Mouse (Mus musculus): ENCODE measurements around the gene Nav2. TPM values are rescaled to one million over a fixed set of nuclear protein-coding genes. Genes with fewer than 3 reads are reported as not detected.

Gene Nav2
- polyA plus RNA-seq, 1 experiment from 2014 or later, result 22.2 TPM

DNA sequence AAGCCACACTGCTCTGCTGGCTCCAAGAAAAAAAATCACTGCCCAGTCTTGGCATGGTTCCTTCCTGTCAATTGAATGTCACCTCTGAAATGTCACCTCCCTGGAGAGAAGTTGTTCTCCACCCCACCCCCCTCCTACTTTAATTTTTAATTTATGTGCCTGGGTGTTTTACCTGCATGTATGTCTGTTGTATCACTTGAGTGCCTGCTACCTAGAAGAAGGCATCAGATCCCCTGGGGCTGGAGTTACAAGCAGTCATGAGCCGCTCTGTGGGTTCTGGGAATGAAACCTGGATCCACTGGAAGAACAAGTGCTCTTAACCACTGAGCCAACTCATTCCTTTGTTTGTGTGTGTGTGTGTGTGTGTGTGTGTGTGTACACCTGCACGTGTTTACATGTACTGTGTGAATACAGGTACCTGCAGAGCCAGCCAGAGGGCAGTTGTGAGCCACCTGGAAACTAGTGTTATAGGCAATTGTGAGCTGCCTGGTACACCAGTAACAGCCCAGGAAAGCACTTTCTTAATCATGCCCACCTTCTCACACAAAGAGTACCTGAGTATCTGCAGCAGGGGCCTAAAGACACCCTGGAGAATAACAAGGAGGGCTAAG lies 433.5 kb downstream of the Nav2 start:
- ATAC-seq, result peak; percentile 27; the same call in 1 of the 2 replicates
- Histone ChIP-seq H3K4me1 (replicated peaks) (peaks cover 46% of the 10 kb centered on the region), H3K9me3 (no peaks in the 10 kb centered on the region), H3K27me3 (no peaks in the 10 kb centered on the region), H3K4me2 (replicated peaks) (no peak overlapping the region), H3K9ac (replicated peaks) (no peak overlapping the region), H3K36me3 (no peaks in the 10 kb centered on the region), H3K4me3 (replicated peaks) (no peak overlapping the region), H3K27ac (peak overlapping the region; percentile 72; the same call in 1 of the 2 replicates)
- 87% methylated on average over 2 of the region's 2 CpGs for WGBS

DNA sequence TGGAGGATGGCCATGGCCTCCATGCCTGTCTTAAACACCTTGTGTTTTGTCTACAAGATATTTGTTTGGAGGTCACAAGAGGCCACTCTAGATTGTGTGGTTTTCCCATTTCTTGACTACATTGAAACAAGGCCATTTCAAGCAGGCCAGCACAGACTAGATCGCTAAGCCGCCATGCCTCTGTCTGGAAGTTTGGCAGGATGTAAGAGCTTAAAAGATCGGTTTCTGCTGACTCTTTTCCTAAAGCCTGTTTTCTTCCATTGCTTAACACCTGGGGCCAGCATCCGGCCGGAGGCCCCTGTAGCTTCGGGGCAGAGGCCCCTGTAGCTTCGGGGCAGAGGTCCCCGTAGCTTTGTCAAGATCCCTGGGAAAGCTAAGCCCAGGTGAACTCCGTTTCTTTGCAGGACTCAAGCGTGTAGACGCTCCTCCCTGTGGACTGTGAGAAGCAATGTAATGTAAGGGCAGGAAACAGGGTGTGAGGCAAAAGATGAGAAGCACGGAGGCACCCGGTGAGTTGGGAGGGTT lies 434.1 kb downstream of the Nav2 start:
- WGBS, result 48% methylated on average over 13 of the region's 13 CpGs
- ATAC-seq, result no peak
- H3K27ac ChIP-seq, result peak overlapping the region; percentile 5; the same call in 1 of the 2 replicates

DNA sequence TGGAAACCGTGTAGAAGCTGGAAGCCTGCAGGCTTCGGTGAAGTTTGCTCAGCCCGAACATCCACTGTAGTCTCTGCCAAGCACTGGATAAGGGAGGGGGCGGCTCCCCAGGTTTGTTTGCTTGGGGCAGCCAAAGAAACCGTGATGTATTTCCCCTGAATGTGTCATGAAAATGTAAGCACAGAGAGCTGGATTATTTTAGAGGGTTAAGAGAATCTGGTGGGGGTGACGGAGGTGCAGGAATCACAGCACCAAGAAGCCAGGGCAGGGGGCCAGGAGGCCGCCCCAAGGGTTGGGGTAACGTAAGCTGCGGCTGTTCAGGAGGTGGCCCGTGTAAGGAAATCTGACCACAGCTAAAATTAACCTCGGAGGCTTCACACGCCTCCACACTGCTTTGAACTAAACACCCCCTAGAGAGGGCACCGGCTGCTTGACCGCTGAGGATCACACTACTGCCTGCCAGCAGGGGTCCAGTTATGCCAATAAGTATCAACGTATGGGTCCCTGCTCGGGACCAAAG lies 434.6 kb downstream of the Nav2 start:
- WGBS, result 23% methylated on average over 16 of the region's 16 CpGs
- Histone ChIP-seq H3K9me3 (no peaks in the 10 kb centered on the region), H3K27me3 (no peaks in the 10 kb centered on the region), H3K9ac (replicated peaks) (no peak overlapping the region), H3K4me2 (replicated peaks) (no peak overlapping the region), H3K27ac (no peak overlapping the region), H3K36me3 (no peaks in the 10 kb centered on the region), H3K4me3 (replicated peaks) (no peak overlapping the region), H3K4me1 (replicated peaks) (peaks cover 50% of the 10 kb centered on the region)
- peak; percentile 28 for ATAC-seq

More for the DNA sequence above, 434.1 kb downstream of the Nav2 start:
- Histone ChIP-seq H3K9me3 (no peaks in the 10 kb centered on the region), H3K27me3 (no peaks in the 10 kb centered on the region), H3K9ac (replicated peaks) (no peak overlapping the region), H3K4me1 (replicated peaks) (peaks cover 50% of the 10 kb centered on the region), H3K4me2 (replicated peaks) (no peak overlapping the region), H3K36me3 (no peaks in the 10 kb centered on the region), H3K4me3 (replicated peaks) (no peak overlapping the region)

DNA sequence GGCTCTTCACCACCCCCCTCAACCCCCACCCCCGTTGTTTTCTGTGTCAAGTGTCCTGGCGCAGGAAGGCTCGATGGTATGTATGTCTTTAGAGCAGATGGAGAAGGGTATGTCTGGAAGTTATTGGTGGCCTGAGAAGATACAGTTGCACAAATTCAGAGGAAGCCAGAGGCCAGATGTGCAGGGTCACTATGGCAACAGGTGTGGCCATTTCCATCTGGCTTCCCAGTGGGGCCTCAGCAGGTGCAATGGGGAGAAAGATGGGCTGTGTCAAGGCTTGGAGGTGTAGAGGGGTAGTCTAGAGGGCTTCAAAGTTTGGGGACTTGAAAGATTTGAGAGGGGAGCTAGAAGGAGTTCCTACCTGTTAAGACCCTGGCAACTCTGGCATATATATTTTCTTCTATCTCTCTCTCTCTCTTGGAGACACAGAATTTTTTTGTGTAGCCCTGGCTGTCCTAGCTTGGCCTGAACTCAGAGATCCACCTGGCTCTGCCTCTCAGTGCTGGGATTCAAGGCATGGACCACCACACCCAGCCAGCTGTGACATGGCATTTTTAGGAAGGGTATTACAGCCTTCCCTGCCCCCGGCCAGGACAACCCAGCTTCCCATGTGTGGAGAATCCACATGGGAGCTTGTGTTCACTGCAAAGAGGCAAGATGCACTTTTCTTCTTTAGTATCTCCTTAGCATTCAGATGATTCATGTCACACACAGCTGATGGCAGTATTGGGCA lies 435.4 kb downstream of the Nav2 start:
- Histone ChIP-seq H3K36me3 (no peaks in the 10 kb centered on the region), H3K27ac (no peak overlapping the region), H3K9ac (replicated peaks) (no peak overlapping the region), H3K4me1 (replicated peaks) (peaks cover 56% of the 10 kb centered on the region), H3K4me2 (replicated peaks) (no peak overlapping the region), H3K9me3 (no peaks in the 10 kb centered on the region), H3K4me3 (replicated peaks) (no peak overlapping the region), H3K27me3 (no peaks in the 10 kb centered on the region)
- ATAC-seq, result no peak
- WGBS, result 44% methylated on average over 4 of the region's 4 CpGs

DNA sequence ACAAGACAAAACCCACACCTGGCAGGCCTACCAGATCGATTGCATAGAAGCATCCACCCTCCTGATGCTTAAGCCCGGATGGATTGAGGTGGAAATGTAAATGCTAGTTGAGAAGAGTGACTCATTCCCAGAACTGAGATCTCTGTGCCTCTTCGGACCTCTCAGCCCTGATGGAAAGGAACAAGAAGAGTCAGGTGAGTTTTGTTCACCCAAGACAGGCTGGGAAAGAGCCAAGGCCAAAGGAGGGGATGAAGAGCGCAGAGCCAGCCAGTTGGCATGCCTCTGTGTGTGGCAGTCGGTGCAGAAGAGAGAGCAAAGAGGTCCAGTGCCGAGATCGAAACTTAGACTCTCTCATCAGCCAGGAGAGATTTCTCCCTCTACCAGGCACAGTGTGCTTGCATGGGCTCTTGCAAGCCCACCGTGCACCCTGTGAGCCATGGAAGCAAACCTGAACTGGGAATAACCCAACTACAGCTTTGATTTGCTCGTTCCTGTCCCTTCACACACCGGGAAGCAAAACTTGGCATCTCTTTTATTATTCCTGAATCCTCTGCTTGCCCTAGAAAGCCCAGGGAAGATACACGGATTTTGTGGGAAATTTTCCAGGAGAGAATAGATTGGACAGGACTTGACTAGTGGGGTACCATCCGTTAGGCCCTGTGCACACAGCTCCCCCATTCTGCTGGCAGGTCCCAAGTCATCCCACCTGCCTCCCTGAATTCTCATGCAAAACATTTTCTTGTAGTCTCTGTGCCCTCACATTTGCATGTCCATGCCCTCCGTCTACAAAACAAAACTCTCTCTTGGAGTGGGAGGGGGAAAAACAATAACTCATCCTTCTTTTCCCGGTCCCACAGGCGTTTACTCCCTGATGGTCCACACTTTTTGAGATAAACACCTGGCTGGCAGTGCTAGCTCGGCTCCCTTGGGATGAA lies 439.1 kb downstream of the Nav2 start:
- no peak overlapping the region for H3K27ac ChIP-seq
- peaks cover 43% of the 10 kb centered on the region for H3K4me1 ChIP-seq (replicated peaks)
- 33% methylated on average over 16 of the region's 16 CpGs for WGBS
- no peak overlapping the region for H3K4me2 ChIP-seq (replicated peaks)
- no peaks in the 10 kb centered on the region for H3K9me3 ChIP-seq
- no peaks in the 10 kb centered on the region for H3K27me3 ChIP-seq
- no peak overlapping the region; the same call in 1 of the 2 replicates for H3K9ac ChIP-seq (replicated peaks)
- no peaks in the 10 kb centered on the region for H3K36me3 ChIP-seq
- H3K4me3 ChIP-seq (replicated peaks), result no peak overlapping the region
- no peak for ATAC-seq

DNA sequence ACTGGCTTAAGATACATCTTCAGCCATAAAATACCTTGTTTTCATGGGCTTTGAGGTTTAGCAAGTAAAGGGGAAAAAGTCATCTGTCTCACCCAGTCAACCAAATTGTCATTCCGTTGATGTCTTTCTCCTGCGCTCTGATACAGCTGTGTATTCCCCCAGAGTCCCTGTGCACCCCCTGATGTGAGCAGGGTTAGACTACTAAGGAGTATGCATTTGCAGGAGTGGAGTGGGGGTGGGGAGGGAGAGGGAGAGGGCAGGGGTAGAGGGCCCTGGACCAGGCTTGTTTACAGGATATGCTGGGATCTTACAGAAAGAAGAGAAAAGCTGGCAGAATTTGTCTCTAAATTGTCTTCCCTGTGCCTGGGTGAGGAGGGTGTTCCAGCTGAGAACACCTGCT lies 440.1 kb downstream of the Nav2 start:
- Histone ChIP-seq H3K4me3 (replicated peaks) (no peak overlapping the region), H3K9me3 (no peaks in the 10 kb centered on the region), H3K36me3 (no peaks in the 10 kb centered on the region), H3K4me1 (replicated peaks) (peaks cover 32% of the 10 kb centered on the region), H3K9ac (replicated peaks) (no peak overlapping the region), H3K27me3 (no peaks in the 10 kb centered on the region), H3K27ac (no peak overlapping the region), H3K4me2 (replicated peaks) (no peak overlapping the region)
- ATAC-seq, result no peak
- WGBS, result 13% methylated on average over 2 of the region's 2 CpGs

DNA sequence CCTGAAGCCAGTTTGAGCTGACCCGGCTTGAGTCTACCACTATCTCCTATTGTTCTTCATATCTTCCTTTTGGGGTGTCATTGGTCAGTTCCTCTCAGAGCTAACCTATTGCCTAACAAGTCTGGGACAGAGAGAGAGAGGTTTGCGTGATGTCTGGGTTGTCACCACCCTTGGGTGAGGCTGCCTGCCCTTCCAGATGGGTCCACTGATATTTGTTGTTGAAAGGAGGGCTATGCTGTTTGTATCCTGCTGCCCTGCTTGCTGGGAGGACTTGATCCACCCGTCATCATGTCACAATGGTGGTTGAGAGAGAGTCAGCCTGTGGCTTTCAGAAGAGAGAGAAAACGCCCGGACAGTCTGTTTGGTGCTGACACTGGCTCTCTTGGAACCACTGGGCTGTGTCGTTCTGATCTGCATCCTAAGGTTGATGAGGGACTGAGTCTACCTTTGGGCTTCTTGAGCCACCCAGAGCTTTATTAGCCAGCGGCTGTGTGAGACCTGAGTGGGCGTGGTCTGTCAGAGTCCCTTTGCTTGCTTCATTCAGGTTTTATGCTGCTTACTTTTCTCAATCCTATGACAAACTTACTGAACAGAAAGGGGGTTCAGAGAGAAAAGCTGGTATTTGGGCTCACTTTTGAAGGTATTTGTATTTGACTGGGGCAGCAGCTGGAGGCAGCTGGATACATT lies 441.9 kb downstream of the Nav2 start:
- 81% methylated on average over 8 of the region's 8 CpGs for WGBS
- ATAC-seq, result no peak
- Histone ChIP-seq H3K9me3 (no peaks in the 10 kb centered on the region), H3K4me1 (replicated peaks) (peaks cover 44% of the 10 kb centered on the region), H3K27me3 (no peaks in the 10 kb centered on the region), H3K36me3 (no peaks in the 10 kb centered on the region), H3K4me3 (replicated peaks) (no peak overlapping the region), H3K27ac (no peak overlapping the region), H3K4me2 (replicated peaks) (no peak overlapping the region), H3K9ac (replicated peaks) (no peak overlapping the region)

DNA sequence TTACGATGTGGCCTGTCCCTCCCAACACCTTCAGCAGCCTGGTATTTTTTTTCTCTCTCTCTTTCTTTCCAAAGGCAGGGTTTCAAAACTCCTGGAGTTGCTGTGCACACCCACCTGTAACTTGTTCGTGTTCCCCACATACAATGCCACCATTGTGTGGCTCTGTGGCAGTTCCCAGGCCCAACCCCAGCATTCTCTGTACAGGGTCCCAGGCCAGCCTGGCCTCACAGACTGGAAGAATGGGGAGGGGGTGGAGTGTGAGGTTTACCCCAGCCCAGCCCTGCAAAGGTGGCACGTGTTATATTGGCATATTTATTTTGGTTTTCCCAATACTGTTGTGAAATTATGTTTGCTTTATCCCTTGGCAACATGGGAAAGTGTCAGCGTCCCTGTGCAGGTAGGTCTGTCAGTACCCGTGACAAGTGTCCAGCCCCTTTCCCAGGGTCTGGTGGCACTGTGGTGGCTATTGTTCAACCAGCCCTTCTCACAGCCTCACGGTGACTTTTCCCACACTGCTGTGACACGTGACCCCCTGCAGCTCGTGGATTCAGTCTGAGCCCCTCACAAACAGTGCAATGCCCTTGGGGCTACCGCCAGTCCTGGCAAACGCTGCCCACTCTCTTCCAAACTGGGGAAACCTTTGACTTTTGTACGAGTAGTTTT lies 443.2 kb downstream of the Nav2 start:
- Histone ChIP-seq H3K9ac (replicated peaks) (no peak overlapping the region), H3K4me3 (replicated peaks) (no peak overlapping the region), H3K36me3 (no peaks in the 10 kb centered on the region), H3K4me1 (replicated peaks) (peaks cover 44% of the 10 kb centered on the region), H3K4me2 (replicated peaks) (no peak overlapping the region), H3K27me3 (no peaks in the 10 kb centered on the region), H3K9me3 (no peaks in the 10 kb centered on the region), H3K27ac (no peak overlapping the region)
- WGBS, result 48% methylated on average over 11 of the region's 11 CpGs
- peak; percentile 44; the same call in 1 of the 2 replicates for ATAC-seq

DNA sequence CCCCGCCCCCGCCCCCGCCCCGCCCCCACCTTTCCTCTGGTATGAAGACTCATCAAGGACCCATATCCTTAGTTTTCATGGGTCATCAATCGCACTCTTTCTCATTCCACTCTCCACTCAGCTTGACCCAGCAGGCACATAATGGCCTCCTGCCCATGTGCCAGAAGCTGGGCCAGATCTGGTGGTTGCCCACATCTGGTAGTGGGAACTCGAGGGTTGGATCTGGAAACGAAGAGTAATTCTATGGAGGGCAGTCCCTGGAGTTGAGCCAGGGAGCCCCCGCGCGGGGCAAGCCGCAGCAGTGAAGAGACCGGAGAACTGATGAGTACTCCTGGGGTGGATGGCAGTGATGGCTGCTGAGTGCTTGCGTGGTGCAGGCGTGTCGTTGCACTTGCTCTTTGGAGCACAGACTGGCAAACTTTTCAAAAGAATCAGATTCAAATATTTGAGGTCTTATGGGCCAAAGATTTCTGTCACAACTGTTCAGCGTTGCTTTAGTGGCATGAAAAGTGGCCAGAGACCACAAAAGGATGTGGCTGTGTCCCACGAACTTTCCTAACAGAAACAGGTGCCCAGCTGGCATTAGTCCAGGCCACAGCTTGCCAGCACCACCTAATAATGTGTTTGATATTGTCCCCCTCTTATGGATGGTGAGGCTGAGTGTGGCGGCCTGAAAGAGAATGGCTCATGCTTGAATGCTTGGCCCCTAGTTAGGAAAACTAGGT lies 449.1 kb downstream of the Nav2 start:
- H3K9me3 ChIP-seq, result no peaks in the 10 kb centered on the region
- 89% methylated on average over 18 of the region's 18 CpGs for WGBS
- no peaks in the 10 kb centered on the region for H3K36me3 ChIP-seq
- no peak for ATAC-seq
- H3K27ac ChIP-seq, result no peak overlapping the region
- no peak overlapping the region for H3K4me3 ChIP-seq (replicated peaks)
- H3K9ac ChIP-seq (replicated peaks), result no peak overlapping the region
- H3K4me2 ChIP-seq (replicated peaks), result no peak overlapping the region
- H3K4me1 ChIP-seq (replicated peaks), result peaks cover 36% of the 10 kb centered on the region
- no peaks in the 10 kb centered on the region for H3K27me3 ChIP-seq

DNA sequence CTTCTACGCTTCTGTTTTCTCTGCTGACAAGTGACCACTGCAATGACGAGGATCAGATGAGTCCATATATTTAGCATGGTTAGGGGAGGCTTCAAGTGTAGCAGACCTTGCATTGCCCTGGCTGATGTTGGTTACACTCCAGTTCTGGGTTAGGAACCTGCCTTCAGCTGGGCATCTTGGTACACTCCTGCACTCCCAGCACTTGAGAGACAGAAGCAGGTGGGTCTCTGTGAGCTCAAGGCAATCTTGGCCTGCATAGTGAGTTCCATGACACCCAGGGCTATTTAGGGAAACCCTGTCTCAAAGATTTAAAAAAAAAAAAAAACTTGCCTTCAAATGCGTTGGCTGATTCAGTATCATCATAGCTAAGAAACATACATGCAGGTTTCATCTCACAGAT lies 450.6 kb downstream of the Nav2 start:
- Histone ChIP-seq H3K9me3 (no peaks in the 10 kb centered on the region), H3K4me1 (replicated peaks) (peaks cover 32% of the 10 kb centered on the region), H3K27ac (no peak overlapping the region), H3K4me2 (replicated peaks) (no peak overlapping the region), H3K4me3 (replicated peaks) (no peak overlapping the region), H3K36me3 (no peaks in the 10 kb centered on the region), H3K9ac (replicated peaks) (no peak overlapping the region), H3K27me3 (no peaks in the 10 kb centered on the region)
- 91% methylated on average over 3 of the region's 3 CpGs for WGBS
- no peak for ATAC-seq

Data from midbrain, embryonic 13.5 days (tissue).